Mouse (Mus musculus): ENCODE measurements around the gene Slc9a8. TPM values are rescaled to one million over a fixed set of nuclear protein-coding genes. Genes with fewer than 3 reads are reported as not detected.

The Slc9a8 gene
- total and polyA plus RNA-seq, 3 experiments = 16.7 to 25.8 TPM; not detected in 1

DNA sequence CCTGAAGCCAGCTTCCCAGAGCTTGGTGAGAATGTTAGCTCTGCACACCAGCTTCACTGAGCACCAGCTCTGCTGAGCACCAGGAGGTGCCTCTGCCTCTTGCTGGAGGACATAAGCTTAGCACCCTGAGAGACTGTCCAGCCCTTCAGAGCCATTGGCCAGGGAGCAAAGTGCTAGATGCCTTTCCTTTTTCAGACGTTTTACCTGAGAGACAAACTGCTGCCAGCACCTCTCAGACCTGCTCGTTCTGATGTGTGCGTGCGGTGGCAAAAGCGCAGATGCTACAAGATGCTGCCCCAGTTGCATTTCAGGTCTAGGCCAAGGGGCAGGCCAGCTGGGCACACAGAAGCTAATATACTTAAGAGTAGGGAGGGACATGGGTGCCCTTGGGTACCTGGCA lies 54.1 kb downstream of the Slc9a8 start:
- Histone ChIP-seq H3K79me2 (ENCODE audit: control insufficient read depth, insufficient read depth, low read length, poor library complexity) (no peaks in the 10 kb centered on the region), H3K4me1 (ENCODE audit: control insufficient read depth in 1 of 2, insufficient read depth in 2 of 2, low read length in 2 of 2) (no peaks in the 10 kb centered on the region), H3K9ac (ENCODE audit: control insufficient read depth, low read depth, low read length, poor library complexity, severe bottlenecking) (no peak overlapping the region), H3K27me3 (ENCODE audit: control insufficient read depth in 1 of 2, insufficient read depth in 2 of 2, low read length in 2 of 2) (no peaks in the 10 kb centered on the region), H3K9me3 (replicated peaks; ENCODE audit: insufficient read depth, low read length) (no peaks in the 10 kb centered on the region), H3K4me3 (ENCODE audit: control insufficient read depth in 1 of 2, insufficient read depth in 1 of 2, low read depth in 2 of 2, low read length in 2 of 2) (no peak overlapping the region), H3K27ac (ENCODE audit: control insufficient read depth, low read depth, low read length) (no peak overlapping the region), H3K36me3 (ENCODE audit: control insufficient read depth in 1 of 2, insufficient read depth in 2 of 2, low read length in 2 of 2) (peaks cover 0 to 1% of the 10 kb centered on the region in 2 experiments; a peak in 1 of 4 replicates)
- TF ChIP-seq POLR2A (IDR thresholded peaks at IDR 0.05; ENCODE audit: control insufficient read depth in 1 of 2, insufficient read depth in 1 of 2, low read depth in 1 of 2, low read length in 2 of 2, poor library complexity in 1 of 2) (no peak; a peak in 1 of 4 replicates), E2F4 (IDR thresholded peaks at IDR 0.05; ENCODE audit: borderline replicate concordance, low read depth, low read length) (no peak)
- no peak for DNase-seq (ENCODE audit: low read depth, low spot score)

DNA sequence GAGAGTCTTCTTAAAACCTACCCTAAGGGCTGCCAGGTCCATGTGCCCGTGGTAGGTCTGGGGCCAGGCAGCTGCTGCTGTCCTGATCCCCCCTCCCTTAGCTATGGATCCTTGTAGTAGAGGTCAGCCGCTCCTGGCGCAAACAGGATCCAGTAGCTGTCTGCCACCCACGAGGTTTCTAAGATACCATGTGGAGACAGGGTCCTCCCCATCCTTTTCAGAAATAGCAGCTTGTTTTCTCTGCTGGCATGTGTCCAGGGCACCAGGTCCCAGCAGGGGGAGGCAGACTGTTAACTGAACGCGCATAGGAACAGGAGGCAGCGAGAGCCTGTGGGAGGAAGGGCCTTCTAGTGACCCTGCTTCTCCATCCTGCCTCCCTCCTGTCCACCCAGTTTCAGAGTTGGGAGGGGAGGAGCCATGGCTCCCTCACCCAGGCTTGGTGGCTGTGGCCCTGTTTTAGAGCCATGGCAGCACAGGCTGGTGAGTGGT lies 54.7 kb downstream of the Slc9a8 start:
- peak; percentile 32 for DNase-seq (ENCODE audit: low read depth, low spot score)
- Histone ChIP-seq H3K4me3 (ENCODE audit: control insufficient read depth in 1 of 2, insufficient read depth in 1 of 2, low read depth in 2 of 2, low read length in 2 of 2) (no peak overlapping the region), H3K79me2 (ENCODE audit: control insufficient read depth, insufficient read depth, low read length, poor library complexity) (no peaks in the 10 kb centered on the region), H3K27me3 (ENCODE audit: control insufficient read depth in 1 of 2, insufficient read depth in 2 of 2, low read length in 2 of 2) (no peaks in the 10 kb centered on the region), H3K36me3 (ENCODE audit: control insufficient read depth in 1 of 2, insufficient read depth in 2 of 2, low read length in 2 of 2) (peaks cover 0 to 1% of the 10 kb centered on the region in 2 experiments; a peak in 1 of 4 replicates), H3K9me3 (replicated peaks; ENCODE audit: insufficient read depth, low read length) (no peaks in the 10 kb centered on the region), H3K27ac (ENCODE audit: control insufficient read depth, low read depth, low read length) (no peak overlapping the region), H3K4me1 (ENCODE audit: control insufficient read depth in 1 of 2, insufficient read depth in 2 of 2, low read length in 2 of 2) (no peaks in the 10 kb centered on the region), H3K9ac (ENCODE audit: control insufficient read depth, low read depth, low read length, poor library complexity, severe bottlenecking) (no peak overlapping the region)
- TF ChIP-seq E2F4 (IDR thresholded peaks at IDR 0.05; ENCODE audit: borderline replicate concordance, low read depth, low read length) (no peak), GABPA (IDR thresholded peaks at IDR 0.05; ENCODE audit: low read depth, low read length) (no peak), ZKSCAN1 (IDR thresholded peaks at IDR 0.05; ENCODE audit: low read depth, low read length) (no peak), EP300 (IDR thresholded peaks at IDR 0.05; ENCODE audit: low read depth in 1 of 2, low read length in 2 of 2) (no peak), POLR2AphosphoS2 (IDR thresholded peaks at IDR 0.05; ENCODE audit: low read length) (no peak), USF1 (IDR thresholded peaks at IDR 0.05; ENCODE audit: low read depth, low read length) (no peak), CHD1 (IDR thresholded peaks at IDR 0.05; ENCODE audit: low read depth, low read length) (no peak), MEF2A (IDR thresholded peaks at IDR 0.05; ENCODE audit: extremely low read depth, insufficient replicate concordance, low read depth, low read length, poor library complexity, severe bottlenecking) (no peak), ELF1 (IDR thresholded peaks at IDR 0.05; ENCODE audit: low read depth, low read length) (no peak), SIN3A (IDR thresholded peaks at IDR 0.05; ENCODE audit: low read length) (no peak), SMC3 (IDR thresholded peaks at IDR 0.05; ENCODE audit: low read depth, low read length) (no peak), JUND (IDR thresholded peaks at IDR 0.05; ENCODE audit: low read depth, low read length) (no peak), CHD2 (IDR thresholded peaks at IDR 0.05; ENCODE audit: low read length) (no peak), MAZ (IDR thresholded peaks at IDR 0.05; ENCODE audit: low read depth, low read length) (no peak), MYB (IDR thresholded peaks at IDR 0.05; ENCODE audit: low read depth, low read length) (no peak)
